Mouse (Mus musculus): ENCODE measurements around the gene Cmtm6. TPM values are rescaled to one million over a fixed set of nuclear protein-coding genes. Genes with fewer than 3 reads are reported as not detected.
A peak's percentile ranks its signal among the peaks of the same experiment; 100 is the strongest.

Cmtm6 gene
- total and polyA plus RNA-seq, 2 experiments from 2014 or later: 17.9 to 24.8 TPM

GRCm38 (mm10) chr9:114729911-114730805 lies 758 bp upstream of the Cmtm6 start:
- ATAC-seq: no peak

GRCm38 (mm10) chr9:114731871-114732682 lies 1.2 kb downstream of the Cmtm6 start:
- DNase-seq (ENCODE audit: low spot score): no peak
- no peak for ATAC-seq
- Histone ChIP-seq H3K27me3 (ENCODE audit: insufficient read depth, low read length) (no peaks in the 10 kb centered on the region), H3K36me3 (ENCODE audit: insufficient read depth, low read length) (no peaks in the 10 kb centered on the region), H3K9me3 (ENCODE audit: low read length) (no peaks in the 10 kb centered on the region), H3K4me2 (ENCODE audit: low read depth, low read length) (peak overlapping the region; percentile 72), H3K9ac (replicated peaks; ENCODE audit: low read length) (peak overlapping the region; percentile 78; the same call in 1 of the 2 replicates), H3K27ac (peak overlapping the region; percentile 80; the same call in 1 of the 2 replicates), H3K4me3 (ENCODE audit: low read length) (peak overlapping the region; percentile 58), H3K4me1 (ENCODE audit: insufficient read depth, low read length) (peaks cover 8% of the 10 kb centered on the region)
- WGBS: 65% methylated on average over 12 of the region's 12 CpGs
- no peak for TF ChIP-seq CTCF (IDR thresholded peaks at IDR 0.05; ENCODE audit: low read depth)

More at GRCm38 (mm10) chr9:114729911-114730805, 758 bp upstream of the Cmtm6 start:
- no peak overlapping the region for H3K9ac ChIP-seq (replicated peaks; ENCODE audit: low read length)
- no peak overlapping the region for H3K27ac ChIP-seq
- no peaks in the 10 kb centered on the region for H3K9me3 ChIP-seq (ENCODE audit: low read length)
- peak overlapping the region; percentile 72; the same call in 1 of the 2 replicates for H3K4me2 ChIP-seq (ENCODE audit: low read depth, low read length)
- TF ChIP-seq CTCF (IDR thresholded peaks at IDR 0.05; ENCODE audit: low read depth): no peak
- H3K4me3 ChIP-seq (ENCODE audit: low read length): no peak overlapping the region
- peaks cover 8% of the 10 kb centered on the region for H3K4me1 ChIP-seq (ENCODE audit: insufficient read depth, low read length)
- H3K36me3 ChIP-seq (ENCODE audit: insufficient read depth, low read length): no peaks in the 10 kb centered on the region; the same call in 1 of the 2 replicates
- no peaks in the 10 kb centered on the region for H3K27me3 ChIP-seq (ENCODE audit: insufficient read depth, low read length)
- DNase-seq (ENCODE audit: low spot score): no peak
- WGBS: 45% methylated on average over 22 of the region's 30 CpGs

GRCm38 (mm10) chr9:114733238-114733637 lies 2.3 kb downstream of the Cmtm6 start:
- Histone ChIP-seq H3K36me3 (ENCODE audit: insufficient read depth, low read length) (no peaks in the 10 kb centered on the region), H3K9ac (replicated peaks; ENCODE audit: low read length) (no peak overlapping the region), H3K27ac (no peak overlapping the region), H3K4me1 (ENCODE audit: insufficient read depth, low read length) (peaks cover 8% of the 10 kb centered on the region), H3K4me3 (ENCODE audit: low read length) (no peak overlapping the region), H3K4me2 (ENCODE audit: low read depth, low read length) (no peak overlapping the region), H3K9me3 (ENCODE audit: low read length) (no peaks in the 10 kb centered on the region), H3K27me3 (ENCODE audit: insufficient read depth, low read length) (no peaks in the 10 kb centered on the region)
- no peak for DNase-seq (ENCODE audit: low spot score)
- ATAC-seq: no peak
- 80% methylated on average over 2 of the region's 2 CpGs for WGBS
- TF ChIP-seq CTCF (IDR thresholded peaks at IDR 0.05; ENCODE audit: low read depth): no peak

GRCm38 (mm10) chr9:114736442-114736841 lies 5.5 kb downstream of the Cmtm6 start:
- Histone ChIP-seq H3K27me3 (ENCODE audit: insufficient read depth, low read length) (no peaks in the 10 kb centered on the region), H3K4me2 (ENCODE audit: low read depth, low read length) (no peak overlapping the region), H3K9me3 (ENCODE audit: low read length) (no peaks in the 10 kb centered on the region), H3K9ac (replicated peaks; ENCODE audit: low read length) (no peak overlapping the region), H3K36me3 (ENCODE audit: insufficient read depth, low read length) (no peaks in the 10 kb centered on the region), H3K4me1 (ENCODE audit: insufficient read depth, low read length) (peaks cover 8% of the 10 kb centered on the region), H3K4me3 (ENCODE audit: low read length) (no peak overlapping the region), H3K27ac (no peak overlapping the region)
- 70% methylated on average over 11 of the region's 11 CpGs for WGBS
- TF ChIP-seq CTCF (IDR thresholded peaks at IDR 0.05; ENCODE audit: low read depth): no peak
- no peak for DNase-seq (ENCODE audit: low spot score)
- no peak for ATAC-seq

- Histone ChIP-seq H3K4me1 (ENCODE audit: insufficient read depth, low read length) (no peaks in the 10 kb centered on the region), H3K27me3 (ENCODE audit: insufficient read depth, low read length) (no peaks in the 10 kb centered on the region), H3K9ac (replicated peaks; ENCODE audit: low read length) (no peak overlapping the region), H3K27ac (no peak overlapping the region), H3K4me2 (ENCODE audit: low read depth, low read length) (no peak overlapping the region), H3K4me3 (ENCODE audit: low read length) (no peak overlapping the region), H3K36me3 (ENCODE audit: insufficient read depth, low read length) (peaks cover 7% of the 10 kb centered on the region; the same call in 1 of the 2 replicates), H3K9me3 (ENCODE audit: low read length) (no peaks in the 10 kb centered on the region)
- no peak for TF ChIP-seq CTCF (IDR thresholded peaks at IDR 0.05; ENCODE audit: low read depth)
- WGBS: 92% methylated on average over 9 of the region's 9 CpGs
- ATAC-seq (no peak), DNase-seq (ENCODE audit: low spot score) (no peak)
These were observed 9.4 kb downstream of the Cmtm6 start for GRCm38 (mm10) chr9:114740336-114740735.

- 87% methylated on average over 2 of the region's 2 CpGs for WGBS
- H3K9ac ChIP-seq (replicated peaks; ENCODE audit: low read length): no peak overlapping the region
- no peaks in the 10 kb centered on the region for H3K4me1 ChIP-seq (ENCODE audit: insufficient read depth, low read length)
These were observed 11.8 kb downstream of the Cmtm6 start for GRCm38 (mm10) chr9:114742731-114743130.

More at GRCm38 (mm10) chr9:114742731-114743130, 11.8 kb downstream of the Cmtm6 start:
- Histone ChIP-seq H3K27me3 (ENCODE audit: insufficient read depth, low read length) (no peaks in the 10 kb centered on the region), H3K9me3 (ENCODE audit: low read length) (no peaks in the 10 kb centered on the region), H3K36me3 (ENCODE audit: insufficient read depth, low read length) (peaks cover 9% of the 10 kb centered on the region; the same call in 1 of the 2 replicates), H3K4me3 (ENCODE audit: low read length) (no peak overlapping the region), H3K27ac (no peak overlapping the region), H3K4me2 (ENCODE audit: low read depth, low read length) (no peak overlapping the region)
- TF ChIP-seq CTCF (IDR thresholded peaks at IDR 0.05; ENCODE audit: low read depth): no peak
- DNase-seq (ENCODE audit: low spot score): no peak
- no peak for ATAC-seq
